Mouse (Mus musculus) neural tube, embryonic 12.5 days (tissue): ENCODE results near the gene Mbd5. TPM values are rescaled to one million over a fixed set of nuclear protein-coding genes. Genes with fewer than 3 reads are reported as not detected.

Source experiments
- ATAC-seq: fragments of 200-750 bp; cut with Nextera tagmentation; 2 replicates; pipeline ENCODE4 v1.8.0; 2017; ENCODE audit warnings: low read depth, mild to moderate bottlenecking, moderate TSS enrichment, moderate library complexity; ENCODE audit not compliant: low FRiP score
- H3K27ac ChIP-seq: fragments of 300-500 bp; sonication (generic); 2 replicates; pipeline ENCODE4 v1.5.1; 2016
- H3K27me3 ChIP-seq: fragments of 300-500 bp; sonication (generic); replicated peaks from 2 replicates; pipeline ENCODE4 v1.6.1; 2016; ENCODE audit warnings: mild to moderate bottlenecking
- H3K36me3 ChIP-seq: fragments of 300-500 bp; sonication (generic); 2 replicates; pipeline ENCODE4 v1.6.1; 2016; ENCODE audit warnings: mild to moderate bottlenecking
- H3K4me1 ChIP-seq: fragments of 300-500 bp; sonication (generic); 2 replicates; pipeline ENCODE4 v1.6.1; 2016
- H3K4me2 ChIP-seq: fragments of 300-500 bp; sonication (generic); replicated peaks from 2 replicates; pipeline ENCODE4 v1.6.1; 2016; ENCODE audit warnings: mild to moderate bottlenecking
- H3K4me3 ChIP-seq: fragments of 300-500 bp; sonication (generic); 2 replicates; pipeline ENCODE4 v1.5.1; 2016
- H3K9ac ChIP-seq: fragments of 300-500 bp; sonication (generic); 2 replicates; pipeline ENCODE4 v1.6.1; 2016; ENCODE audit warnings: mild to moderate bottlenecking
- H3K9me3 ChIP-seq: fragments of 300-500 bp; sonication (generic); 2 replicates; pipeline ENCODE4 v1.6.1; 2016; ENCODE audit warnings: mild to moderate bottlenecking
- WGBS: fragments of 180-500 bp; shearing (Covaris S2); methylation state at CpG from one replicate; pipeline ENCODE4 v1.1.7; 2016; 5-methylcytosine and 5-hydroxymethylcytosine counted together
- polyA plus RNA-seq: library from polyadenylated mRNA; unstranded; fragments of >200 nt; fragmentation: Nextera tagmentation; extraction: Ambion mirVana; gene quantifications from 2 replicates; pipeline ENCODE4 v1.2.1, GENCODE M21; 2016

The Mbd5 gene
- polyA plus RNA-seq, 1 experiment from 2014 or later = 36.7 TPM

- no peaks in the 10 kb centered on the region for H3K36me3 ChIP-seq
- H3K9ac ChIP-seq = no peak overlapping the region
- 92% methylated on average over 4 of the region's 4 CpGs for WGBS
- H3K9me3 ChIP-seq = no peaks in the 10 kb centered on the region; the same call in 1 of the 2 replicates
- H3K4me1 ChIP-seq = no peaks in the 10 kb centered on the region
- H3K27ac ChIP-seq = no peak overlapping the region
- H3K4me3 ChIP-seq = no peak overlapping the region
- H3K27me3 ChIP-seq = no peaks in the 10 kb centered on the region
- ATAC-seq = no peak
- no peak overlapping the region for H3K4me2 ChIP-seq
Observed at GRCm38 (mm10) chr2:49050030-49050429, 100.7 kb downstream of the Mbd5 start.

DNA sequence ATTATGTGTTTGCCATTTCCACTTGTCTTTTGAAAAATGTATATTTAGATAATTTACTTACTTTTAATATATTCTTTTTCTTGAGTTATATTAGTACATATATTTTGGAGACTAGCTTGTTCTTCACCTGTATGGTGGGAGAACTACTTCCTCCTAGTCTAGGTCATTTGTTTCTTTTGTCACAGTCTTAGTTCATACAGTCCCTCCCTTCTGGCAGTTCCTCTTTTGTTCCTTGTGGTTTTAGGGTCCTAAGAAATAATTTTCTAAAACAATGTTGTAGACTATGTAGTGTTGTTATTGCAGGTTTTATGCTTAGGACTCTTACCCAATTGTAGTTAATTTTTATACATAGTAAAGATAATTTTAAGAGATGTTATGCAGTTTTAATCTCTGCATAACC is 118.6 kb downstream of the Mbd5 start:
- H3K4me2 ChIP-seq = no peak overlapping the region
- ATAC-seq = no peak
- no peak overlapping the region for H3K4me3 ChIP-seq
- no peaks in the 10 kb centered on the region for H3K36me3 ChIP-seq
- H3K27me3 ChIP-seq = no peaks in the 10 kb centered on the region
- H3K9me3 ChIP-seq = no peaks in the 10 kb centered on the region
- H3K27ac ChIP-seq = no peak overlapping the region
- H3K4me1 ChIP-seq = no peaks in the 10 kb centered on the region
- no peak overlapping the region for H3K9ac ChIP-seq

- Histone ChIP-seq H3K27me3 (no peaks in the 10 kb centered on the region), H3K4me3 (no peak overlapping the region), H3K36me3 (no peaks in the 10 kb centered on the region), H3K9me3 (no peaks in the 10 kb centered on the region), H3K27ac (no peak overlapping the region), H3K4me1 (no peaks in the 10 kb centered on the region), H3K4me2 (no peak overlapping the region), H3K9ac (no peak overlapping the region)
- WGBS = 83% methylated on average over 4 of the region's 4 CpGs
- no peak for ATAC-seq
Observed at GRCm38 (mm10) chr2:49084966-49085365, 135.7 kb downstream of the Mbd5 start.

GRCm38 (mm10) chr2:49090771-49091170 is 141.5 kb downstream of the Mbd5 start:
- no peaks in the 10 kb centered on the region for H3K4me1 ChIP-seq
- H3K4me2 ChIP-seq = no peak overlapping the region
- no peaks in the 10 kb centered on the region for H3K9me3 ChIP-seq
- no peaks in the 10 kb centered on the region for H3K27me3 ChIP-seq
- ATAC-seq = no peak
- H3K36me3 ChIP-seq = no peaks in the 10 kb centered on the region
- no peak overlapping the region for H3K4me3 ChIP-seq
- no peak overlapping the region for H3K27ac ChIP-seq
- 97% methylated on average over 4 of the region's 4 CpGs for WGBS
- no peak overlapping the region for H3K9ac ChIP-seq

GRCm38 (mm10) chr2:49096765-49097164 is 147.5 kb downstream of the Mbd5 start:
- Histone ChIP-seq H3K36me3 (peaks cover 5% of the 10 kb centered on the region), H3K4me2 (no peak overlapping the region), H3K4me3 (no peak overlapping the region), H3K9ac (no peak overlapping the region), H3K4me1 (no peaks in the 10 kb centered on the region), H3K27ac (no peak overlapping the region), H3K9me3 (no peaks in the 10 kb centered on the region), H3K27me3 (no peaks in the 10 kb centered on the region)
- no peak for ATAC-seq

GRCm38 (mm10) chr2:49108906-49109305 is 159.6 kb downstream of the Mbd5 start:
- ATAC-seq = no peak

DNA sequence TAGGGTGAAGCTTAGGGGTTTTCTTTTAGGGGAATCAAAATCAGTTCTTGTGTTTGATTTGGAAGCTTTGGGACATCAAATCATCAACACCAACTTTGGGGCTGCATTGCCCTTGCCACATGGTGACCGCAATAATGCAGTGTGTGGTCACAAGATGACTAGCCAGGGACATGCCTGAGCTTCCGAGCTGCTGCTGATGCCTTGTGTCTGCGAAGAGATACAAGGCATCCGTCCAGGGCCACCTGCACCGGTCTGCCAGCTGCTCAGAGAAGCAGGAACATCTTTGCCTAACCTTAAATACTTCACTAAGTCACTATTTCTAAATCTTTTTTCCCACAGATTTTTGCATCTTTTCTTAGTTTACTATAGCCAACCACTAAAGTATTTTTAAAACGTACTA is 170.6 kb downstream of the Mbd5 start:
- H3K4me2 ChIP-seq = no peak overlapping the region
- H3K9me3 ChIP-seq = no peaks in the 10 kb centered on the region
- no peaks in the 10 kb centered on the region for H3K4me1 ChIP-seq
- no peaks in the 10 kb centered on the region for H3K27me3 ChIP-seq
- no peak overlapping the region for H3K4me3 ChIP-seq
- H3K36me3 ChIP-seq = no peaks in the 10 kb centered on the region; the same call in 1 of the 2 replicates
- no peak for ATAC-seq
- H3K9ac ChIP-seq = no peak overlapping the region
- no peak overlapping the region for H3K27ac ChIP-seq
- 89% methylated on average over 6 of the region's 6 CpGs for WGBS

More at GRCm38 (mm10) chr2:49108906-49109305, 159.6 kb downstream of the Mbd5 start:
- Histone ChIP-seq H3K9me3 (no peaks in the 10 kb centered on the region), H3K4me2 (no peak overlapping the region), H3K4me3 (no peak overlapping the region), H3K9ac (no peak overlapping the region), H3K36me3 (no peaks in the 10 kb centered on the region), H3K4me1 (no peaks in the 10 kb centered on the region), H3K27ac (no peak overlapping the region), H3K27me3 (no peaks in the 10 kb centered on the region)

GRCm38 (mm10) chr2:49121603-49122002 is 172.3 kb downstream of the Mbd5 start:
- no peaks in the 10 kb centered on the region; the same call in 1 of the 2 replicates for H3K36me3 ChIP-seq
- no peaks in the 10 kb centered on the region for H3K4me1 ChIP-seq
- H3K4me3 ChIP-seq = no peak overlapping the region
- no peak overlapping the region for H3K4me2 ChIP-seq
- no peak for ATAC-seq
- no peaks in the 10 kb centered on the region for H3K9me3 ChIP-seq
- no peak overlapping the region for H3K27ac ChIP-seq
- H3K9ac ChIP-seq = no peak overlapping the region
- no peaks in the 10 kb centered on the region for H3K27me3 ChIP-seq
- 88% methylated on average over 3 of the region's 3 CpGs for WGBS

DNA sequence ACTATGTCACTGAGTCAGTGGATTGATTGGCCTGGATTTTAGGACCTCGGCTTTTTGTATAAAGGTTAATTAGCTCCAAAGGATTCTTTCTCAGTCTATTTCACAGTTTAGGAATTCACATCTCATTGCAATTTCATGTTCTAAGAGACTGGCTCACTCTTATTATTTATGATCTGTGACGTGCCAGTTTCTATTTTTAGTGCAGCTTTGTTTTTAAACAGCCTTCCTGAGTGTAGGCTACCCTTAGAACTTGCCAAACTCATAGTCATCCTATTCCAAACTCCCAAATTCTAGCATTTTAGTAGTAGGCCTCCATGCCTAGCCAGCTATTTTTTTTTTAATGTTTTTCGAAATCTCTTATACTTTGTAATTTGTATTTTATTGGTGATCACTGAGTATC is 192.9 kb downstream of the Mbd5 start:
- no peak for ATAC-seq
- H3K4me3 ChIP-seq = no peak overlapping the region
- H3K4me2 ChIP-seq = no peak overlapping the region
- H3K27ac ChIP-seq = no peak overlapping the region
- H3K36me3 ChIP-seq = no peaks in the 10 kb centered on the region
- H3K27me3 ChIP-seq = no peaks in the 10 kb centered on the region
- H3K9ac ChIP-seq = no peak overlapping the region
- H3K4me1 ChIP-seq = no peaks in the 10 kb centered on the region
- 74% methylated on average over 3 of the region's 3 CpGs for WGBS
- no peaks in the 10 kb centered on the region for H3K9me3 ChIP-seq

- Histone ChIP-seq H3K4me3 (no peak overlapping the region), H3K4me1 (no peaks in the 10 kb centered on the region), H3K36me3 (no peaks in the 10 kb centered on the region), H3K9me3 (no peaks in the 10 kb centered on the region), H3K27ac (no peak overlapping the region), H3K9ac (no peak overlapping the region), H3K4me2 (no peak overlapping the region), H3K27me3 (no peaks in the 10 kb centered on the region)
- WGBS = 89% methylated on average over 1 of the region's 1 CpGs
- ATAC-seq = no peak
Observed at GRCm38 (mm10) chr2:49153649-49154048, 204.3 kb downstream of the Mbd5 start.

DNA sequence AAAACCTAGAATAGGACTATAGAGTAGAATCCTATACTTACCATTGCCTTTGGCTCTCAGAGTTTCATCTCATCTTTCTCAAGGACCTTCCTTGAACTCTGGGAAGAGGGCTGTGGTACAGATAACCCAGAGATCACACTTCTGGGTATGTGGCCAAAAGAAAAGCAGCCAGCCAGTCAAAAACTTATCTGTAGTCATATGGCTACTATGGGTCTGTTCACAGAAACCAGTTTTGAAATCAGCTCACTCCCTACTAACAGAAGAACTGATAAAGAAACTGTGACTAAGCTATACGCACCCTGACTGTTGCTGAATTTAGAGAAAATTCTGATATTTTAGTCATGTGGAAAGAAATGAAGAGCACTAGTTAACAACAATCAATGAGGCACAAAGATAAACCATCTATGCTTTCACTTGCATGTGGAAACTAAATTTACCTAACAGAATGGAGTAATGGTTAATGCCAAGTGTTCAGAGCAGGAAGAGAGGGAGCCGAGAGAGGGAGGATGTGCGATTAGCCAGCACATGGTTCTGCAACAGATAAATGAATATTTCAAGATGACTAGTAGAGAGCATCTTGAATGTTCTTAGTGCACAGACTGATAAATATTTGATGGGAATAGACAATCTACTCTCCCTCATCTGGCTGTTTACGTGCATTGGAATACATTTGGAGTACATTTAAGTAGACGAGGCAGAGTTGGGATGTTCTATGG is 211.1 kb downstream of the Mbd5 start:
- no peak overlapping the region for H3K4me2 ChIP-seq
- no peak overlapping the region for H3K9ac ChIP-seq
- H3K9me3 ChIP-seq = peaks cover 7% of the 10 kb centered on the region; the same call in 1 of the 2 replicates
- H3K27ac ChIP-seq = no peak overlapping the region
- ATAC-seq = no peak
- H3K27me3 ChIP-seq = no peaks in the 10 kb centered on the region
- no peak overlapping the region for H3K4me3 ChIP-seq
- WGBS = 88% methylated on average over 5 of the region's 5 CpGs
- no peaks in the 10 kb centered on the region for H3K4me1 ChIP-seq
- H3K36me3 ChIP-seq = peaks cover 5% of the 10 kb centered on the region; the same call in 1 of the 2 replicates

GRCm38 (mm10) chr2:49169766-49170165 is 220.5 kb downstream of the Mbd5 start:
- no peak for ATAC-seq
- H3K36me3 ChIP-seq = peaks cover 1% of the 10 kb centered on the region; the same call in 1 of the 2 replicates
- WGBS = 94% methylated on average over 3 of the region's 3 CpGs
- no peak overlapping the region for H3K27ac ChIP-seq
- H3K9ac ChIP-seq = no peak overlapping the region
- H3K4me3 ChIP-seq = no peak overlapping the region
- H3K27me3 ChIP-seq = no peaks in the 10 kb centered on the region
- H3K9me3 ChIP-seq = peaks cover under 1% of the 10 kb centered on the region; the same call in 1 of the 2 replicates
- H3K4me2 ChIP-seq = no peak overlapping the region
- H3K4me1 ChIP-seq = no peaks in the 10 kb centered on the region

GRCm38 (mm10) chr2:49177015-49177414 is 227.7 kb downstream of the Mbd5 start:
- H3K4me3 ChIP-seq = no peak overlapping the region
- no peak for ATAC-seq
- no peaks in the 10 kb centered on the region for H3K9me3 ChIP-seq
- no peak overlapping the region for H3K4me2 ChIP-seq
- H3K4me1 ChIP-seq = no peaks in the 10 kb centered on the region
- no peak overlapping the region for H3K9ac ChIP-seq
- H3K27ac ChIP-seq = no peak overlapping the region
- WGBS = 91% methylated on average over 3 of the region's 3 CpGs
- H3K27me3 ChIP-seq = no peaks in the 10 kb centered on the region
- H3K36me3 ChIP-seq = no peaks in the 10 kb centered on the region
